In genomic region chr6:54831069-54831720, GRCm38 (mm10) we compare ENCODE assay signal across 13 mouse cellular contexts. TPM values are rescaled to one million over a fixed set of nuclear protein-coding genes. Genes with fewer than 3 reads are reported as not detected.
A peak's percentile ranks its signal among the peaks of the same experiment; 100 is the strongest.
DNase-seq lines count a peak whose midpoint lies in the region; ATAC-seq and TF ChIP-seq lines count a peak whose summit lies in the region.
"Had no signal": no experiment of that assay in that cellular context is flagged by ENCODE, and none has a peak within 500 bp of the region (broad histone marks: within the 10 kb centered on the region; RNA-seq: fewer than 3 reads in every experiment).

No protein-coding gene starts in this region.

- H3K4me2 ChIP-seq in intestine, embryonic 15.5 days (replicated peaks): no peak overlapping the region
- no peak overlapping the region for H3K4me2 ChIP-seq in intestine, postnatal 0 days (replicated peaks; ENCODE audit: low read depth)
- H3K4me2 ChIP-seq: lung, embryonic 15.5 days; midbrain, embryonic 12.5 days had no signal

- DNase-seq in adrenal gland, postnatal 14 days: peak; percentile 37
- no peak for DNase-seq in adrenal gland, postnatal 4 days (ENCODE audit: low spot score in 2 of 2)
- DNase-seq in 3T3-L1 (ENCODE audit: low read depth, low spot score): peak; percentile 72
- DNase-seq in fibroblast of lung, adult 2 months (ENCODE audit: low read depth): peak; percentile 44
- DNase-seq in lung, postnatal 36 days: no peak
- DNase-seq in right cerebral cortex, postnatal 4 days: no peak
- DNase-seq: cerebellum, postnatal 36 days had no signal

- no peaks in the 10 kb centered on the region for H3K36me3 ChIP-seq in intestine, embryonic 15.5 days
- no peaks in the 10 kb centered on the region for H3K36me3 ChIP-seq in intestine, postnatal 0 days (ENCODE audit: control insufficient read depth, insufficient read depth)
- H3K36me3 ChIP-seq: heart, embryonic 10.5 days; lung, embryonic 15.5 days; midbrain, embryonic 12.5 days had no signal

- H3K9ac ChIP-seq in intestine, embryonic 15.5 days: no peak overlapping the region
- H3K9ac ChIP-seq in intestine, postnatal 0 days (ENCODE audit: low read depth, low read length): no peak overlapping the region
- H3K9ac ChIP-seq: lung, embryonic 15.5 days; midbrain, embryonic 12.5 days had no signal

- ATAC-seq in intestine, embryonic 15.5 days: peak; percentile 45
- ATAC-seq in intestine, postnatal 0 days: no peak

- no peaks in the 10 kb centered on the region for H3K9me3 ChIP-seq in intestine, embryonic 15.5 days
- no peaks in the 10 kb centered on the region for H3K9me3 ChIP-seq in intestine, postnatal 0 days (ENCODE audit: control insufficient read depth)
- H3K9me3 ChIP-seq: heart, embryonic 10.5 days; lung, embryonic 15.5 days; midbrain, embryonic 12.5 days had no signal

- no peak overlapping the region for H3K4me3 ChIP-seq in intestine, embryonic 15.5 days (replicated peaks)
- no peak overlapping the region for H3K4me3 ChIP-seq in intestine, postnatal 0 days (ENCODE audit: low read depth, low read length)
- H3K4me3 ChIP-seq: erythroblast, embryonic 14.5 days; heart, embryonic 10.5 days; lung, embryonic 15.5 days; midbrain, embryonic 12.5 days had no signal

- WGBS in intestine, embryonic 15.5 days: 66% methylated on average over 8 of the region's 8 CpGs
- WGBS in intestine, postnatal 0 days: 75% methylated on average over 8 of the region's 8 CpGs

- H3K27me3 ChIP-seq in intestine, embryonic 15.5 days (replicated peaks): no peaks in the 10 kb centered on the region
- H3K27me3 ChIP-seq in intestine, postnatal 0 days (replicated peaks; ENCODE audit: control insufficient read depth, insufficient read depth, low read length): no peaks in the 10 kb centered on the region
- H3K27me3 ChIP-seq: lung, embryonic 15.5 days; midbrain, embryonic 12.5 days had no signal

- H3K4me1 ChIP-seq in intestine, embryonic 15.5 days (replicated peaks): 0 out of 2 replicates have a peak, but pooled peaks cover 5% of the 10 kb centered on the region
- peaks cover 3% of the 10 kb centered on the region; the same call in 1 of the 2 replicates for H3K4me1 ChIP-seq in intestine, postnatal 0 days (replicated peaks; ENCODE audit: control insufficient read depth, insufficient read depth, low read length)

- H3K27ac ChIP-seq in intestine, embryonic 15.5 days: no peak overlapping the region
- no peak overlapping the region for H3K27ac ChIP-seq in intestine, postnatal 0 days (ENCODE audit: low read depth, low read length)
- H3K27ac ChIP-seq: heart, embryonic 10.5 days; lung, embryonic 15.5 days; midbrain, embryonic 12.5 days had no signal

- no peak for TF ChIP-seq CTCF in intestine, postnatal 0 days (IDR thresholded peaks at IDR 0.05; ENCODE audit: low read depth)

RNA-seq across cellular contexts. Expression of gene Znrf2, which starts 14.5 kb away (rescaled TPM):
- total RNA-seq in adrenal gland, postnatal 14 days (2021): 28.3 and 30.0 TPM in 2 replicates
- total RNA-seq in adrenal gland, postnatal 4 days (2021): 10 to 100 TPM; 34.0 to 34.4 TPM
- 5.8 and 6.5 TPM in 2 replicates for polyA plus RNA-seq in intestine, embryonic 15.5 days (2015; fragmentation: Nextera tagmentation; extraction: Ambion mirVana)
- 7.8 and 8.5 TPM in 2 replicates for polyA plus RNA-seq in intestine, postnatal 0 days (2015; fragmentation: Nextera tagmentation; extraction: Ambion mirVana)

Comparison
In these comparisons a context has a peak if more than half of its experiments do, and no peak if none do; other contexts are left out.
1. DNase-seq: peak in adrenal gland, postnatal 14 days (single experiment), 3T3-L1 (single experiment) and fibroblast of lung, adult 2 months (single experiment); none in adrenal gland, postnatal 4 days (0 of 2), lung, postnatal 36 days (single experiment) and right cerebral cortex, postnatal 4 days (single experiment).